Mouse (Mus musculus) kidney, postnatal 10 days (tissue): ENCODE measurements around the gene Plekhd1.
A peak's percentile ranks its signal among the peaks of the same experiment; 100 is the strongest.

Source experiments
- DNase-seq: peaks from one replicate; pipeline ENCODE4 v3.0.0; 2021; ENCODE audit warnings: mixed read lengths

Plekhd1 gene

DNA sequence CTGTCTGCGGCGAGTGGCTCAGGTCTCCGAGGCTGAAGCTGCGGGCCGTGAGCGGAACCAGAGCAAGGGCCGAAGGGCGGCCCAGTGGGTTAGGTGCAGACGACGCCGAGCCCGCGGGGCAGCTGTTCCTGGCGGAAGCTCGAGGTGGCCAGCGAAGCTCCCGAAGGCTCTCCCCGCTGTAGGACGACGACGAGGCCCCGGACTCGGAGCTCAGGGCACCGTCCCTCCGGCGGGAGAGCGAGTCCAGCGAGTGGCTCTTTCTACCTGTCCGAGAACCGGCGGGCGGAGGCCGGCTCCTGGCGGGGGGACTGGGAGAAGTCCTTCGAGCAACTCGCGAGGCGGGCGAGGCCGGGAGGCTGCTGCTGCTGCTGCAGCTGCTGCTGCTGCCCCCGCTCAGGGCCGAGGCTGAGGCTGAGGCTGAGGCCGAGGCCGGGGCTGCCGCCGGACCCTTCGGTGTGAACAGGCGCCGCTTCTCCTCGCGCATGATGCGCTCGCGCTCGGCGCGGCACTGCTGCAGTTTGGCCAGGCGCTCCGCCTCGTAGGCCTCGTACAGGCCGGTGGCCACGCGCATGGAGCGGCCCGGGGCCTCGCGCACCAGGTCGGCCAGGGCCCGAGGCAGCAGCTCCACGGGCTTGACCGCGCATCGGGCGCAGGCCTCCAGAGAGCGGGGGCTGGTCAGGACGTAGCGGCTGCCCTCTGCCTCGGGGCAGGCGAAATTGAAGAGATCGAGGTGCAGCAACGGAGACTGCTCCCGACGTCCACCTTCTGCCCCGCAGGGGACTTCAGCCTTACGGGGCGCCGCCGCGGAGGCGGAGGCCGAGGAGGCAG lies 66.4 kb downstream of the Plekhd1 start:
- peak; percentile 48 for DNase-seq

DNA sequence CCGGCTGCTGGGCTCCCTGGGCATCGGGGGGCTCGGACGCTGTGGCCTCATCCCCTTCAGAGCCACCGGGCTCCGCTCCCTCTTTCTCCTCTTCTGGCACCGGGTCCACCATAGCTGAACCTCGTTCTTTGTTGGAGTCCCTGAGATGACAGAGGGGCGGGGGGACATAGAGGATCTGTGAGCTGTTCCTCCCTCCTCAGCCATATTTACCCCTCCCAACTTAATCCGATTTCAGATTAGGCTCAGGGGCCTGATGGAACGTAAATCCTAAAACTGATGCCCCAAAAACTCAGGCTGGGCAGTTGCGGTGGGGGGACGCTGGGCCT lies 67.0 kb downstream of the Plekhd1 start:
- no peak for DNase-seq

DNA sequence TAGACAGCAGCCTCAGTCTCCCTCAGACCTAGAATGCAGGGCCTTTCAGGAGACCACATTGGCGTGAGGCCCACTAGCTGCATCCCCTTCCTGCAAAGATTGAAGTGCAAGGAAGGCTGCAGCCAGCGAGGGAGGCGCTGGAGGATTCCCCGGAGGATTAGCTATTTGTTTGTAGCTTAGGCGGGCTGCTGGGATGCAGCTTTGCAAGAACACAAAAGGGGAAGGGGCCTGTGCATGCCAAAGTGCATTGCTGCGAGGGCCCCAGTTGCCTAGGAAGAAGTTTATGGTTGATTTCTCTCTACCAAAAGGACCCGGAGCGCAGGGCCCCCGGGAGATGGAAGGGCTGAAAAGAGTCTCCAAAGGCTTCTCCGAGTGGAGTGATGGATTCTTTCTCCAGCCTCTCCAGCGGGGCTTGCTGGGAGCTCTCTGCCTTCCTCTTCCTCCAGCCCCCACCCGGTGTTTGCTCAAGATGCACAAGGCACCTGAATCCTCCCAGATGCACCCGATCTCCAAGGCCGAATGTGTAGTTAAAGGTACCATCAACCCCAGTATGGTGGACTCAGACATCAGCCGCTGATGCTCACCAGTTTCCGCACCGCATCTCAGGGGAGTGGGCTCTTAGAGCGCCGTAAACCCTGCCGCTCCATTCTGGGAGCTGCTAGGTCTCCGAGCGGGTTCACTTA lies 67.5 kb downstream of the Plekhd1 start:
- peak; percentile 28 for DNase-seq

DNA sequence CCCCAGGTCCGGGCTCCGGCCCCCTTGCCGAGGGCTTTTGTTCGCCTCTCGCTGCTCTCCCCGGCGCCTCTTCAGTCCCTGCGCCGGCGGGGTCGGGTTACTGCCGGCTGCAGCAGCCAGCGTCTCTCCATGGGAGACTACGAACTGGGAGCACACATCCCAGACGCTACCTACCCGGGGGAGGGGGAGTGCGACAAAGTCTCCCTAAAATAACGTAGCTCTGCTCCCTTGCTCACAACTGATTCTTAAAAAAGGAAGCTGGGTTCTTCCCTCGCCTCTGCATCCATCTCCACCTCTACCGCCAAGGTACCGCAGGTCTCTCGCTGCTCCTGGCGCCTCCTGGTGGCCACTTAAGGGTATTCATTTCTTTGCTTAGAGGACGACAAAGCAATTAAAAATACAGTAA lies 68.0 kb downstream of the Plekhd1 start, which contains the start of gene Ccdc177:
Ccdc177 (minus strand) TSS at position 292 of the 406 bp plus-strand sequence.
- peak; percentile 90 for DNase-seq

DNA sequence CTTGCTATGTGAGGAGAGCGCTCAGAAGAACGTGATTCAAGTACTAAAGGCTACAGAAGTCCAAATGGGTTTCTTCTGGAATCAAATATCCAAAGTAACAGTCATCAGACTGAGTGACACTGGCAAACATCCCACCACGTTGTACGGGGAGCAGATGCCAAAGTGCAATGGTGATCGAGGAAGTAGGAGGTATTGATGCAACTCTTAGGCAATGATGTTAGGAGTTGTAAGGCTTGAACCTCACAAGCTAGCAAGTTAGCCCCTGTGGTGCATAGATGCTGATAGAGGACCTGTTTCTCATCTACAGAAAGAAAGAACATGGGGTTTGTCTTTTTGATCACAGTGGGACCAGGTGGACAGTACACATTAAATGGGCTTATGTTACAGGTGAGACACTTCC lies 70.6 kb downstream of the Plekhd1 start:
- no peak for DNase-seq

DNA sequence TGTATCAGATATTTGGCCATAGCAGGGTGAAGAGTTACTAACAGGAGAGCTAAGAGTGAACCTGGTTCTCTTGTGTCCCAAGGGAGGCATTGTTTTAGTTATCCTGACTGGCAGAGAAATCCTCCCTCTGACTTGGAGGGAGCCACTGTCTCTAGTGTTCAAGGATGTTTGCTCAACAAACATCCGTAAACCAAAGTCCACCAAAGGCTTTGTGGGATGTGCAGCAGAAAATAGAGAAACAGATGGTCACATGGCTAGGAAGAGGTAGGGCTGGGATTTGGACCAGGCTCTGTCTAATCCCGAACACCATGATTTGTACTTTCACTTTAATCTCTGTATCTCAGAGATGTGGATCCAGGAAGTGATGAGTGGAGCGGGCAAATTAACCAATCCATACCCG lies 71.7 kb downstream of the Plekhd1 start:
- DNase-seq, result no peak

DNA sequence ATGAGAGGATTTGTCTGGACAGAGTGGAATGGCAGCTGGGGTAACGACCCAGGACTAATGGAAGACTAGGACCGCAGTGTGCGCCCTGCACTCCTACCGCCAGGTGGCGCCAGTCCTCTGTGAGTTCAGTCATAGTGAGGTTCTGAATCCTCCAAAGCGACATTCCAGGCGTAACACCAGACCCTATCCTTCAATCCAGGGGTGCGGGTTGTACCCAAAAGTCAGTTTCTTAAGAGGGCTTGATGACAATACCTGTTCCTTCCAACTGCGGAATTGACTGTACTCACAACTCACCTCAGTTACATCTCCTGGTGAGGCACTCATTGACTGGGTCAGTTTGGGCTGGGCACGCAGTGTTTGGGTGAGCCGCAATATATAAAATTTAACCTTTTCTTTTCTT lies 77.3 kb downstream of the Plekhd1 start:
- DNase-seq, result peak; percentile 91
